Mouse (Mus musculus): Measurements from ENCODE around the gene Gm3045.

DNA sequence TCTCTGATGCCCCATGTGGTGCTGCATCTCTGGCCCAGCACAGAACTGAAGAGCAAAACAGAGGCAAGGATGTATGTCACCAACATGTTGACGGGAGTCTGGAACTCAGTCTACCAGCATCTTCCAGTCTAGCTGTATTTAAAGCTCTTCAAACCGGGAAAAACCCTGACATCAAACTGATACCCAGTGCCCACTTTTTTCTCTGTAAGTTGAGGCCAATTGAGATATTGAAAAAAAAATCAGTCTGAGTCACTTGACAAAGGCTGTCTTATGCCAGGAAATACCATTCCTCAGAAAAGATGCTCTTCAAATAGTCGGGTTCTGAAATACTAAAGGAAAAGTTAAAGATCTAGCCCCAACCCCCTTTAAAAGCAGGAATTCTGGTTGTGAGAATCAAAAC is 55.8 kb downstream of the Gm3045 start, which contains the start of gene Il9:
- no peak for TF ChIP-seq EP300 (IDR thresholded peaks at IDR 0.05; ENCODE audit: low read depth)
- no peak for TF ChIP-seq CTCF (IDR thresholded peaks at IDR 0.05; ENCODE audit: low read depth)

All from liver, embryonic 14.5 days (tissue).